Mouse (Mus musculus) testis, adult 2 months (tissue): ENCODE results near the gene Mab21l1.

Experiments
- CTCF ChIP-seq: fragments of 200-500 bp; IDR thresholded peaks from 2 replicates; pipeline ENCODE4 v1.5.1; 2012; ENCODE audit warnings: low read depth, mild to moderate bottlenecking, inconsistent platforms, low read length, moderate library complexity; ENCODE audit not compliant: control insufficient read depth, insufficient read depth, insufficient replicate concordance
- POLR2A ChIP-seq: fragments of 200-500 bp; IDR thresholded peaks from 2 replicates; pipeline ENCODE4 v1.6.1; 2012; ENCODE audit warnings: low read depth, mild to moderate bottlenecking, inconsistent platforms, low read length, moderate library complexity; ENCODE audit not compliant: control insufficient read depth

- TF ChIP-seq CTCF (no peak), POLR2A (no peak)
These were observed 47.9 kb downstream of the Mab21l1 start for GRCm38 (mm10) chr3:55830226-55830625.
